Mouse (Mus musculus) megakaryocyte-erythroid progenitor cell, adult 5 weeks (primary cell): ENCODE results near the gene Polk. TPM values are rescaled to one million over a fixed set of nuclear protein-coding genes. Genes with fewer than 3 reads are reported as not detected.

Experiments
- polyA plus RNA-seq: library from polyadenylated mRNA; stranded (reverse); fragments of >175 nt; gene quantifications from 2 replicates; pipeline ENCODE4 v1.2.3, GENCODE M21; 2012

The Polk gene
- polyA plus RNA-seq = 0.40 and 0.41 TPM in 2 replicates

GRCm38 (mm10) chr13:96542081-96542889, at the start of gene Polk, which contains the start of gene Col4a3bp:
Polk (minus strand) TSS chr13:96542579.
Col4a3bp (plus strand) TSS chr13:96542618.

GRCm38 (mm10) chr13:96490433-96490832, 51.9 kb downstream of the Polk start, which contains the start of gene Gm17622:
Gm17622 (plus strand) TSS chr13:96490733.

GRCm38 (mm10) chr13:96470957-96471356, 71.4 kb downstream of the Polk start, which contains the start of gene Ankdd1b:
Ankdd1b (minus strand) TSS chr13:96471198.

Other genes with a start within 250 kb of the Polk start
- gene Poc5, start 154.3 kb downstream of the Polk start, polyA plus RNA-seq = 5.1 and 7.3 TPM in 2 replicates
- gene Ankdd1b, start 71.4 kb downstream of the Polk start, polyA plus RNA-seq = not detected in 2 replicates
- not detected in 2 replicates for gene Gm17622, start 51.8 kb downstream of the Polk start, polyA plus RNA-seq
- gene Col4a3bp, start within 50 bp of the Polk start, polyA plus RNA-seq = 13.5 and 15.1 TPM in 2 replicates
- gene Hmgcr, start 128.4 kb upstream of the Polk start, polyA plus RNA-seq = 6.7 and 7.6 TPM in 2 replicates
- not detected in 2 replicates for gene Ankrd31, start 205.7 kb upstream of the Polk start, polyA plus RNA-seq